Mouse (Mus musculus) gastrocnemius, postnatal 36 days (tissue): ENCODE data around the gene Pkib. TPM values are rescaled to one million over a fixed set of nuclear protein-coding genes. Genes with fewer than 3 reads are reported as not detected.

Experiments used
- DNase-seq, 2 experiments: peaks; one replicate each; pipeline ENCODE4 v3.0.0; 2022
- intact Hi-C: fragments of 180-260 bp; cut with DNase I; formaldehyde crosslinking; loops from one replicate; pipeline ENCODE4 v1.15.1; 2025
- total RNA-seq, 2 experiments: library from RNA; stranded (reverse); gene quantifications; 2 replicates each; pipeline ENCODE4 v1.2.3; 2021

Gene Pkib
- total RNA-seq, 2 experiments from 2014 or later, result not detected

DNA sequence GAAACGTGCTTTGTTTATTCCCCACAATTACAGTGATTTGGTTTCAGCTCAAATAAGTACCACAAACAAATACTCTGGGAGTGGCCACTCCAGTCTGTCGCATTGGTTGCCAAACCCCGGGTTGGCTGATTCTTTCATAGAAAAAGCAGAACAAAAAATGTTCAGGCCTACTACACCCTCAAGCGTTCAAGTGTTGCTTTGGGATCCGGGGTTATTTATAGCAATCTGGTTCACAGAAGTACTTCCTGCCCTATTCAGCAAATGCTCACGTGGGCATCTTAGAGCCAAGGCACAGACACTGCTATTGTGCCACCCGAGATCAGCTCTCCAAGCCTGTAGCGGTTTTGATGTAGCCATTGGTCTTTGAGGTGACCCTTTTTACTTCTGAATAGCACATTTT lies 95.9 kb downstream of the Pkib start:
- DNase-seq, result no peak
- intact Hi-C loops, result no loop called here

DNA sequence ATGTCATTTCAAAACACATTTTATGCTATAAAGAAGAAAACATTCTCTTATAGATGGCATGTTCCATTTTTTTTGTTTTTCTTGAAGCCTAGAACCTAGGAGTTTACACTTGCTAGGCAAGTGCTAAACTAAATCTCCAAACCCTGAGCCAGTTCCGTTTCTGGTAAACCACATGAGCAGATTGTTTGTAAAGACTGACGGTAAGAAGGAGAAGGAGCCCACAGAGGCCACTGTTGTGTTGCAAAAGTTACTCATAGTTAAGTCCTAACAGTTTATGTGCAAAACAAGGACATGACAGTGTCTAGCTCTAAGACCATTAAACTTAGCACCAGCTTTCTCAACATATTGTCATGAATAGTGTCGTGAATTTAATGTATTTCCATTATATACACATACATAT lies 99.9 kb downstream of the Pkib start:
- no peak for DNase-seq
- intact Hi-C loops, result no loop called here

DNA sequence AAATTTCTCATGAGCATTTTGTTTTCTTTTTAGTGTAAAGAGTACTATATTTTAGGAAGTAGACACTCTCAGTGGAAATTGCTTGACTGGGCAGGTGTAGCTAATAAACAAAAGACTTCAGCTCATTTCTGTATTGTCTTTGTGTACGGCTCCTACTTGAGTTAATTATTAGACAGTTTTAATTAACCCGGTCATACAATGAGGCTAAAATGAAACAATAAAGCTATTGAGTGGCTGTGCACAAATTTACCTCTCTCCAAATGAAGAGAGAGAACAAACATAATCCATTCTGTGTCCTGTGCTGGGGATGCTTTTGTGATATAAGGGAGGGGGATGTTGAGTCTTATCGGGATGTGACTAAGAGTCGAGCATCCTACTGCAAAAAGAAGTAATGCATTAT lies 109.0 kb downstream of the Pkib start:
- DNase-seq, result no peak
- intact Hi-C loops, result no loop called here

DNA sequence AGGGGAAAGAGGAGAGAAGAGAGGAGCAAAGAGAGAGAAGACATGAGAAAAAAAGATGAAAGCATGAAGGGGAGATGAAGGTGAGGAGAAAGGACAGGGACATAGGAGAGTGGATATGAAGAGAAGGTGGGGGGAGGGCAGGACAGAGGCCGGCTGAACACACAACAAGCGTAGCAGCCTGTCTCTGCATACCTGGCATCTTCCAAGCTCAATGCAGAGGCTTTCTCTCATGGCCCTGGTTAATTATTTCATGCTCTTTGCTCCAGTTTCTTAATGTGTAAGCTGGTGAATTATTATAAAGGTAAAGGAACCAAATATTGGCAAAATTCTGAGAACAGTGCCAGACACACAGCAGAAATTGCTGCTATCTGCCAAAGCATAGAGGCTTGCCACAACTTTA lies 109.6 kb downstream of the Pkib start:
- intact Hi-C loops, result no loop called here
- no peak for DNase-seq

DNA sequence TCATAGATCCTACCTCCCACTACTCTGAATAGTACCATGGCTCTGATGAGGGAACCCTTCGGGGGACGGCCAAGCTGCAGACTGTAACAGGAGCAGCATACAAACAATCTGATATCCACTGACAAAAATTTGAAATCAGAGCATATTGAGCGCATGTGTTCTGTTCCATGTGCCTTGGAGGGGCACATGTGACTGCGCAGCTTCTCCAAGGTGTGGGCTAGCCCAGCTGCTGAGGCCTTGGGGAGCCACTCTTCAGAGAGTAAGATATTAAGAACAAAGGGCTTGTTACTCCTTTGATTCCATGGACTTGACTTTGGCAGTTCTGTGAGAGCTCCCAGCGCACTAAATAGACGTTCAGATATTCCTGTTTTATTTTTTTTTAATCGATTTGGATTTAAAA lies 111.3 kb downstream of the Pkib start:
- intact Hi-C loops, result loop anchor here (1.0 kb wide), 1 partner anchor 98 kb away; no protein-coding TSS in a partner anchor
- no peak for DNase-seq

DNA sequence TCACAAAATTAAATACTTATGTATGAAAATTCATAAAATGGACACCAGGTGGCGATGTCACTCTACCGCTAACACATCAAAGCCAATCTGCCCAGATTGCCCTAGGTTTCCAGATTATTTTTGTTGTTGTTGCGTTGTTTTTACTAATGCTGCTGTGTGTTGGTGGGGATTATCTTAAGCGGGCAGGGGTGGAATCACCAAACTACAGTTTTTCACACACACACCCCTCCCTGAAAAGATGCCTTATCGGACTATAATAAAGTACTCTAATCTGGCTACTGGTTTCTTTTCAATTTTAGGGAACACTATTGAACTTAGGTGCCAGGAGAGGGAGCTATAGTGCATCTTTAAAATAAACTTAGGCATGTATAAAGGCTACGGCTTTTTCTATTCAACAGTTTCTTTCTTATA lies 111.8 kb downstream of the Pkib start:
- no peak for DNase-seq
- intact Hi-C loops, result loop anchor here (1.0 kb wide), 1 partner anchor 98 kb away; no protein-coding TSS in a partner anchor

DNA sequence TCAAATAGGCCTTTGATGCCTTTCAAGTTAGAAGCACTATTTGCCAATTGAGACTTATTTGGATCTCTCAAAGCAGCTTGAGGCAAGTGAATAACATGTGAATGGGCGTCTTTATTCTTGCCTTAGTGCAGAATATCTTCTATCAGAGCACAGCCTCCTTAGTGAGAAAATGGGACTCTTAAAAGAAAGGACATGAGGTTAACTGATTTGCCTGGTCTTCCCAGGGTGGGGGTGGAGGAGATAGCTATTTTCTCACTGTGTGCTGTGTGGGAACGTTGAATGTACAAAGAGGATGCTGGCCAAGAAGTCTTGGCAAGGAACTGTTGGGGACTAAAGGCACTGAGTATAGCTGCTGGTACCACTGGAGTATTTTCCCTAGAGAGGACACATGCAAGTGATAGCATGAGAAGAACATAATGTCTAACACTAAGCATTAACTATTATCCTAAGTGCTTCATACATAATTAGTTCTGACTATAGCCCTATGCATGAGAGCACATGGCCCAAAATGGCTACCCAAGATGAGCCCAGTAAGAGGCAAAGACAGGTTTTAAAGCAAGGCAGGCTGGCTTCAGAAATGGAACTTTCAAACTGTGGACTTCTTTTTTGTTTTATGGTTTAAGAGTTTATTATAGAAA lies 112.5 kb downstream of the Pkib start:
- intact Hi-C loops, result no loop called here
- DNase-seq, result no peak

DNA sequence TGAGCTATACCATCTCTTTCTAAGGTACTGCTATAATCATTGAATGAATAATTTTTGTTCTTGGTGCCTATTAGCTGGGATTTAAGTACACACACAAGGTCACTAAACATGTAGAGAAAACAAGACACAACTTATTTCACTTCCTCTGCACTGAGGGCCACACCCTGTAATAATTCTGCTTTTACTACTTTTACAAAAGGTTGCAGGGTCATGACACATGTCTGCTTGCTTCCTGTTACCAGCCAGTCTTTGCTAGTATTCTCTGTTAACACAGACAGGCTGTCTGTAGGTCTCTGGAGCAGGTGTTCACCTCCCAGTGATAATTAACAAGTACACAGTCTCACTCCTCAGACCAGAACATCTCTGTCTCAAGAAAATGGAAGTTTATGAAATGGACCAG lies 113.7 kb downstream of the Pkib start:
- intact Hi-C loops, result no loop called here

DNA sequence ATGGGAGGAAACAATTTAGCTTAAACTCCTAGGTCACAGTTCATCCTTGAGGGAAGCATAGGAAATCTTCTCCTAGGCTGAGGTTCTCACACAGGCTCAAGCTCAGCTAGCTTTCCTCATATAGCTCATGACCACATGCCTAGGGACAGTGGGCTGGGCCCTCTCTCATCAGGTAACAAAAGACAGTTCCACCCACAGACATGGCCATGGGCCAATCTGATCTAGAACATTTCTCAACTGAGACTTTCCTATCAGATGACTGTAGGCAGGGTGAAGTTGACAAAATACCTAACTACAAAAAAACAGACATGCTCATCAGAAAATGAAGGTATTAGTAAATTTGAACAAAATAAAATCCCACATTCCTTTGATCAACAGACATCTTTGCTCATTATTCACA lies 115.3 kb downstream of the Pkib start:
- intact Hi-C loops, result no loop called here

More for the DNA sequence above, 113.7 kb downstream of the Pkib start:
- DNase-seq, result no peak

DNA sequence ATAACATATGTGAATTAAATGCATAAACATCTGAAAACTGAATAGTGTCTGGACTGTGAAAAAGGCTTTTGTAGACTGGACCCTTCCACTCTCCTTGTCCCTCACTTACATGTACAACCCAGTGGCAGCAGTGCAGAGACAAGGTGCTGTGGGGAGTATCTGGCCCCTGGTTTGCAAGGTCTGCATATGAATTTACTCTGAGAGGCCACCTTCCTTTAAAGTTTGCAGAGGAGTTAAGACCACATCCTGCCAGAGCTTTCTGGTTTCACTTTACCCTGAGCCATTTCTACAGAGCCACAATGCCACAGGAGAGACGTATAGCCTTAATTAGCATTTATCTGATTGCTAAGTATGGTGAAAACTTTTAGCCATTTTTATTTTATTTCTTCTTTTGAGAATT lies 121.6 kb downstream of the Pkib start:
- intact Hi-C loops, result no loop called here
- DNase-seq, result no peak

More for the DNA sequence above, 115.3 kb downstream of the Pkib start:
- no peak for DNase-seq

DNA sequence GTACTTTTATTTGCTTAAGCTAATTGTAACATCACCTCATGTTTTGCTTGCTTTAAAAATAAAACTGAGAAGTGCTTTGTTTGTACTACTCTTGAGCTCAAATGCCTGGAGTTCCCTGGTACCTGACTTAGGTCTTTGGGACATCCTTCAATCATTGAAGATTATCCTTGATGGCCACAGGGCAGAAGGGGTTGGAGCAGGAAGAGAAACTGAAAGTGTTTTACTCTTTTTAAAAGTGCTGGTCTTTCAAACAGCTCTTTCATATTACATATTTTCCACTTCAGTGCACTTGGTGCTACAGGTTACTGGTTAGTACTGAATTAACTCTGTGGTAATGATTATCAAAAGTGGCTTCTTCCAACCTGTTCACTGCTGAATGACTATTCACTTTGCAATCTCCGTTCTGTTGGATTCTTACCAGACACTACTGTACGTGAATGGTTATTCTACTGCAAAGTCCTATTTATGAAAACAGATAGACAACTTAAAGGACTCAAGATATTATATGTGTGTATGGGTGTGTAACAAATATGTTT lies 123.5 kb downstream of the Pkib start:
- no peak for DNase-seq
- intact Hi-C loops, result no loop called here

DNA sequence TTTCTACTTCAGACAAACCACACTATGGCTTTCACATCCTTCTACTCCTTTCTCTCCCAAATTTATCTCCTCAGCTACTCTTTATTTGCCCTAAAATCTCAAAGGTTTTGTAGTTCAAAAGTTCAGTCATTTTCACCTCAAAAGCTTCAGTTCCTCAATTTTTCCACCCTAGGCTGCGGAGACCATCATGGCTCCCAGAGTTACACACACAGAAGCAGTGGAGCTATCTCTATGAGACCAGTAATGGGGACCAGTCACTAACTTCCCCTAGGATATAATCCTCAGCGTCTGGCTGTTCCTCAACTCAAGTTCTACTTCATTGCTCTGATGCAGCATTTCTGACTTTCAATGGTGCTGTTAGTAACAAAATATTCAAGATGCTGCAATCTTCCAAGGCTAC lies 127.2 kb downstream of the Pkib start:
- intact Hi-C loops, result no loop called here
- no peak for DNase-seq

DNA sequence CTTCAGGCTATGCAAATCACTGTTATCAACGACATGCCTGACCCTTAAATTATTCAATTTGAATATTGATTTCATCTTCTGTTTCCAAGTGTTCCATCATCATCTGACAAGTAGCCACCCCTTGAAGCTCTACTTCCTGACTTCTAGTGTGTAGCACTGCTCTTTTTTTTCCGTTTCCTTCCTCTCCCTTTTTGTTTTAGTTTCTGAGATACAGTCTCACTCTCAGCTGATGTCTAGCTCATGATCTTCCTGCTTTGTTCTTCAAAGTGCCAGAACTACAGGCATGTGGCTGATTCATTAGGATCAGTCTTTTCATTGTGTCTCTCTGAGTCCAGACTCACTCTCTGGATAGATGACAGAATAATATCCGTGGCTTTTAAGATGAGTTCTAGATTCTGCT lies 128.9 kb downstream of the Pkib start:
- DNase-seq, result no peak
- intact Hi-C loops, result no loop called here

DNA sequence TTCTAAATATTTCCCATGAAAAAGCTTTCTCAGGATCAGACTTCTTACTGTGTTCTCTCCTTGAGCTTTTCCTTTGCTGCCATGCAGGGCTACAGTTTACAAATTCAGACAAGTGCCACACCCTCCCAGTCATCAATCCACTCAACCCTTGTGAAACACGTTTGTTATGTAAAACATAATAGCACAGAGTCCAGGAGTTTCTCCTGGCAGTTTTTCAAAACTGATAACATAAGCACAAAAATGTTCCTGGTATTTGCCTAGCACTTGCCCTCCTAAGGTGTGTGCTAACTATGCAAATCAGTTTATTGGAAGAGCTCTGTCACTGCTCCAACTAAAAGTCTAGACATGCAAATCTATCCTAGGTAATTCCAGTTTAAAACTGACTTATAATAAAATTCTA lies 131.3 kb downstream of the Pkib start:
- DNase-seq, result no peak
- intact Hi-C loops, result no loop called here

DNA sequence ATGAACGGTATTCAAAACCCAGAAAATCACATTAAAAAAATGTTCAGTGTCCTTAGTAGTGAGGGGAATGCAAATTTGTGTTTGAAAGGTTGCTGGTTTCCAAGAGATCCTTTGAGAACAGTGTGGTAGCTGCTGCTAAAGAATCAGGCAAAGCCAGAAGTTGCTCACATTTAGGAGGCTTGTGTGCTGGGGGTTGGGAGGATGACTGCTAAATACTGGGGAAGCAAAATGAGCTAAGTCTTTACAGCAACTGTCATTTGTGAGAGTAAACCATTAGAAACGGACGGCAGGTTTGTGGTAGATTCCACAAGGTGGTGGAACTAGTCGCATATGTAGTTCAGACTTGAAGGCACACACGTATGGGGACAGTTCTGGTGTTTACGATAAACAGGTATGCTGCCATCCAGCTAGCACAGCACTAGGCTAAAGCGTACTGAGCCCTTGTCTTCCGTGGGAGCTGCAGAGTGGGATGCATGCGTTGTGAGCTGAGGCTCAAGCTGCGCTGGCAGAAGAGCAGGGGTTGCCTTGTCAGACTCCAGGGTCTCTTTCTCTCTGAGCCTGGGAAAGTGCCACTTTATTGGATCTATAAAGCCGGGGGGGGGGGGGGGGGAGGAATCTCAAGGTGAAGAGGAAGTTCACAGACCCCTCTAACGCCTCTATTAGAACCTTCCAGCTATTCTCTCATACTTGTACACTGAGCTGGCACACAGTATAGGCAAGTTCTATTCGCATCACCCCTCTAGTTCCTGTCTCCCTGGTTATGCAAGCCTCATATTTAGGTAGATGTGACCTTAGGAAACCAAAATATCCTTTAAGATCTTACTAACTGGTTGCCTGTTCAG lies 151.7 kb downstream of the Pkib start:
- intact Hi-C loops, result no loop called here
- DNase-seq, result no peak

DNA sequence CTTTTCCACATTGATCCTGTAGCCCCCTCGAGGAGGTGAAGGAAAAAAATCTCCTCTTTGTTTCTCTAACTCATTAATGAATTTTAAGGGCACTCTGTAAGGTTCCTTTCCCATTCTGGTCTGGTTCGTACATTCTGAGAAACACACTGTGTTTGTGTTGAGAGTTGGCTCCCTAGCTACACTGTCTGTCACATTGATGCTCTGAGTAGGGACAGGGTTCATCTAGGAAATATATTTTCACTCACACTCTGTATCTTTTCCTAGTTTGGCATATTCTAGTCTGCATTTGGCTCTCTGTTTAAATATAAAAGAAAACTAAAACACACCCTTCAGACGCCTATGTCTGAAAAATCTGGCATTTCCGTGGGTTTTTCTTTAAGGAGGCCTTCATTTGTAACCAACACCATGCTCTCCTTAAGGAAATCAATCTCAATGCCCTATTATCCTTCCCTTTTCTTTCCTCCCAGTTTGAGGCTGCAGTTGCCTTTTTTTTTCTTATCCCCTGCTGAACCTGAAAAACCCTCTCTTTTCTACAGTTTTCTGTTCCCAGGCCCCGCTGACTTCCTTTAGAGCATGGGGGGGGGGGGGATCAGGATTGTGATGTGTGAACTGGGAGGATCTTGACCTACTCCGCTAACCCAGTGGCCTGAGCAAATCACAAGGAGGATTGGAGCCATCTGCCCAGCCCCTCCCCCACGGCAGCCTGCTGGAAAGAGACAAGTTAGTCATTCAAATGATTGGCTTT lies 152.5 kb downstream of the Pkib start:
- DNase-seq, result peak; percentile 20 to 28
- intact Hi-C loops, result no loop called here

DNA sequence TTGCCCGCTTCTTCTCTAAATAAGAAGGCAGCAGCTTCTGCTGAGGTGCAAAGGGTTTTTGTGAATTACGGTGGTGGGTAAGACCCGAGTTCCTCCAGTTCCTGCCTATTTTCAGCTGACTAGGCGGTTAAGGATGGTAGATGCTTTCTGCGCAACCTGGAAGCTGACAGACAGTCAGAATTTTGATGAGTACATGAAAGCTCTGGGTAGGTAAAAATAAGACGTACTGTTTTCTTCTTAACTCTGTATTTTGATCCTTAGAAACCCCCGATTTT lies 153.0 kb downstream of the Pkib start, which contains the start of gene Fabp7:
Gene Fabp7, plus strand, starts transcription at position 6 of the 275 bp plus-strand sequence.
- DNase-seq, result no peak
- intact Hi-C loops, result no loop called here

DNA sequence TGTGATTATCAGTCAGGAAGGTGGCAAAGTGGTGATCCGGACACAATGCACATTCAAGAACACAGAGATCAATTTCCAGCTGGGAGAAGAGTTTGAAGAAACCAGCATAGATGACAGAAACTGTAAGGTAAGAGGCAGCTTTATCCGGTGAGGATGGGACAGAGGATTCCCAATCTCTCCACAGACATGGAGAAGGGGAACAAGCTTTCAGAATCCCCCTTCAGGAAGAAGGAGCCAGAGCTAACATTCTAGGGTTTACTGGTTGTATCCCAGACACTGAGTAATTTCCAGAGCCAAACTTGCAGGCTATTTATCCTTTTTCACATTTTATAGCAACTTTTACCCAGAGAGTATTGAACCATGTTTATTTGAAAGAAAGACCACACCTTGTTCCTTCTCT lies 153.8 kb downstream of the Pkib start:
- no peak for DNase-seq
- intact Hi-C loops, result no loop called here
